Mouse (Mus musculus): ENCODE data around the gene Actr10.

DNA sequence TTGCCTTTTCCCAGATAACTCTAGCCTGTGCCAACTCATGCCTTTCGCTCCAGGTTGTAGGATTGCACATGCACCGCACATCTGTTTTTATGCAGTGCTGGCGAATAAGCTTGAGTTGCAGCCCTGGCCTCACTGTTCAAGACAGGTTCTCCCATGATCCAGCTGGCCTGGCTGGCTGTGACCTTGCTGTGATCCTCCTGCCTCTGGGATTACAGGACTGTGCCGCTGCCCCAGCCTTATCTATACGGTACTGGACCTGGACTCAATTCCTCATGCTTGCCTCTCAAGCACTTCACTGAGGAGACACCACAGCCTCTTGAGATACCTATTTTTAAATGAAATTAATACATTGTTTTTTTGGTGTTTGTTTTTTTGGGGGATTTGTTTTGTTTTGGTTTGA lies 6.5 kb downstream of the Actr10 start:
- TF ChIP-seq CTCF (IDR thresholded peaks at IDR 0.05; ENCODE audit: control insufficient read depth, insufficient read depth, insufficient replicate concordance, low read depth, low read length) (no peak), POLR2A (IDR thresholded peaks at IDR 0.05; ENCODE audit: control insufficient read depth, low read depth, low read length) (no peak)

Data from testis, adult 2 months (tissue).